Mouse (Mus musculus) kidney, adult 8-10 months (tissue): ENCODE measurements at regions not wholly inside any gene's neighbourhood (a gene's known extent, or its start where the extent isn't known, plus 50 kb on each side); places are given as distances from the start of the nearest gene placed in this dataset.

ENCODE experiments used
- DNase-seq, 2 experiments: peaks; one replicate each; pipeline ENCODE4 v3.0.0; 2022

DNA sequence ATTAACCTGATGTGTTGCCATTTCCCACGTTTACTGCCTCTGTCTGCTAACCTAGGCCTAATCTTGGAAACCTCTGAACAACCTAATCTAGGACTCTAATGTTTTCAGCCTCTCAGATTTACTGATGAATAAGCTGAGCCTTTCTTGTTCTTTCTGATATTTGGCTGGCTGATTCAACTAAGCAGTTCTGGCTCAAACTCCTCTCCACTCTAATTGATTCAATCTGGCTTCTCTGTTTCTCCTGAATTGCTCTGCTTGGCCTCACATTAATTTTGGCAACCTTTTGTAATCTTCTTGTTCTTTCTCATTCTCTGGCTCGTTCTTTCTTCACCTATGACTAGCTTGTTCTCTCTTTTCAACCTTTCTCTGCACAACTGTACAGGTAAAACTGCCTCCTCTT is 1561.2 kb upstream of the Zeb2 start:
- no peak for DNase-seq

DNA sequence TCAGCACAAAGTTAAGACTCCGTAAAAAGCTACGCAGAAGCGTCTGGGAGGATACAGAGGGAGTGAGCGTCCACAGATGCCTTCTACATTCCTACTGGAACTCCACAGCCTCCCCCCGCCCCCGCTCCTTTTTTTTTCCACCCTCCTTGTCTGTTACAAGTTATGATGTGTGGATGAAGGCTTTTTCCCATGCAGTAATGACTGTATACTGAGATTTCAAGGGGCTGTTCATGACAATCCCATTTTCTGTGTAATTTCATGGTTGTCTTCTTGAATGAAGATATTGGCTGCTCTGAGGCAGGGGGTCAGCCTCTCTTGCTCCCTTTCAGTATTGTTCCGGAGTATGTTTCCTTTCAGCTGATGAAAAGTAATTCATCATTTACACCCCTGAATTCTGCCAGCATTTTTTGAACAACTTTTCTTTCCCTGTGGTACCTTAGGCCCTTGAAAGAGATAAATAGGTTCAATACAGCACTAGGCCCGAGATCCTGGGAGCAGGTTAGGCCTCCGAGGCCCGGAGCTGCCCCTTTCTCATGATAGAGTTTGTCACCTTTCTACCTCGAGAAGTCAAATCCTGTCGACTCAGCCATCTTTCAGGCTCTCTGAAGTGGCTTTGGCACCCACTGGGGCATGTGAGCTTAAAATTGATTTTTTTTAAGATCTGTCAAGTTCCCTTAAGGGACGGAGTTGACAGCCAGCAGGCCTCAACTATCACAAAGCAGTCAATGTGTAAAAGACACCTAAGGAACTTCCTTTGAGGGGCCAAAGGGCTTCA is 1552.5 kb upstream of the Zeb2 start:
- DNase-seq = no peak

DNA sequence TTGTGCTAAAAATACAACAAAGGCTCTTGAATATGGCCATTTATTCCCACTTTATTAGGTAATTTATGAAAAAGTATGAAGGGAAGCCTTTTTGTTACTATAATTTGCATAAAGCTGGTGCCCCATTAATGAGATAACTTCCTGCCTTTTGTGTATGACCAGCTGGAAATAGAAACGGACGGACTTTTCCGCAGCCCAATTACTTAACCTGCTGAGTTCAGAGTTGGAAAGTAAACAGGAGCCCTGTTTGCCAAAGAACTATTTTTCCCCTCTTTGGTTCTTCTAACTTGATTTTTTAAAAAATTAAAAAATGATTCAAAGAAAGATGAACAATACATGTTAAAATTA is 1549.8 kb upstream of the Zeb2 start:
- DNase-seq = no peak

- DNase-seq = no peak
Measured at GRCm38 (mm10) chr2:46666084-46666989, 1549.1 kb upstream of the Zeb2 start.

GRCm38 (mm10) chr2:46661876-46662275 is 1544.7 kb upstream of the Zeb2 start:
- DNase-seq = no peak

GRCm38 (mm10) chr2:46660577-46660976 is 1543.4 kb upstream of the Zeb2 start:
- DNase-seq = no peak

GRCm38 (mm10) chr2:46655289-46655688 is 1538.1 kb upstream of the Zeb2 start:
- DNase-seq = no peak

GRCm38 (mm10) chr2:46652616-46653015 is 1535.4 kb upstream of the Zeb2 start:
- no peak for DNase-seq

DNA sequence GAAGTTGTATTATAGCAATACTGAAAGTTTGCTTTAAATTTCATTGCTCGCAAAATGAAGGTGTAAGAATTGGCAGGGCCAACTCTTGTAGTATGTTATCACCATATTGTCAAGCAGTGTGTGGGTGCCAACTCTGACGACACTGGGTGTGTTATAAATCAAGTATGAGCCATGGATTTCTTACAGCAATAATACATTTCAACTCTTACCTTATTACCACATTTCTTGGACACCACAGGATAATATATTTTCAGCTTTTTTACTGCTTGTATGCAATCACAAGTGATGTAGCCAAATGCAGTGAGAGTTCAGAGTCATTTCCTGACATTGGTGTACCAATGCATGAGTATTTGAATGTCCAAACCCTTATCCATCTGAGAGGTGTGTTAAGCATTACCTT is 1529.2 kb upstream of the Zeb2 start:
- DNase-seq = no peak

DNA sequence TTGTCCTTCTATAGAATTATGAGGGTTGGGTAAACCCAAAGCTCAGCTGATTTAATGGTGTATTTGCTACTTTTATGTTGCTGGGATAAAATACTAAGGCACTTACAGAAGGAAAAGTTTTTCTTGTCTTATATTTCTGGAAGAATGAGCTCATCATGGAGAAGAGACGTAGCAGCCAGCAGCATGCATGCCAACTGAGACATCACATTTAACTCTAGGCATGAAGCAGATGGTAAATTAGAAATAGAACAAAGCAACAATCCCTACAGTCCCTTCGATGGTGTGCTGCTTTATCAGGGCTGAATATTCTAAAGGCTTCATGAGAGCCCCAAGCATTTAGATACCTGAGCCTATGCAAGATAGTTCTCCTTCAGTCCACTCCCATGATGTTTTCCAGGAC is 1492.0 kb upstream of the Zeb2 start:
- no peak for DNase-seq

DNA sequence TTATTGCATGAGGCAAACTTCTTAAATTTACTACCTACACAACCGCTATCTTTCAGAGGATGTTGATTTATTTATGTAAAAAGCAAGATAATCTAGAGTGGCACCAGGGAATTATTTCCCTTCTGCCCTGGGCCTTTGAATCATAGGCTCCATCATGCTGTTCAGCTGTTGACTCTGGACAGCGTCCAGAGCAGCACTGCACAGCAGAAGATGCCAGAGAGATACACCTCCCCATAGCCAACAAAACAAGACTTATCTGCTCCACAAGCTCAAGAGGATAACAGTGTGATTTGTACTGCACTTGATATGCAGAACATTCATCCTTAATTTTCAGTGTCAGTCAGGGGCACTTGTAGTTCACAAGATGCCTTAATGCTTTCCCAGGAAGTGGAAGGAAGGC is 1464.6 kb upstream of the Zeb2 start:
- no peak for DNase-seq

- DNase-seq = no peak
Measured at GRCm38 (mm10) chr2:46570416-46570815, 1453.2 kb upstream of the Zeb2 start.

GRCm38 (mm10) chr2:46533395-46533794 is 1416.2 kb upstream of the Zeb2 start:
- DNase-seq = no peak

DNA sequence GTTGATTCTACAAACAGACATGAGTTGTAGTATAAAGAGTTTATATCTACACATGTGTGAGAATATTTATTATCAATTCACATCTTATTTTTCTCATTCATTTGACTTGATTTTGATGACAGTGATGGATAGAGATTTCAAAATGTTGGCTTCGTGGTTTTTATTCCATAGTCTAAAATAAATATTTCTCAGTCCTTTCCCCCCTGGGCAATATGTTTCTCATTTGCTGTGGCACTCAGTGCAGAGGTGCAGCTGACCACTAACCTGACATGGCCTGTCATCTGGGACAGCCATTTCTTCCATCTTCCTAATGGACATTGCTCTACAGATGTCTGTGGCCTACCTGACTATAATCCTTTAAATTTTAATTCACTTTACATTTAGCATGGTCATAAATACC is 1413.5 kb upstream of the Zeb2 start:
- no peak for DNase-seq

DNA sequence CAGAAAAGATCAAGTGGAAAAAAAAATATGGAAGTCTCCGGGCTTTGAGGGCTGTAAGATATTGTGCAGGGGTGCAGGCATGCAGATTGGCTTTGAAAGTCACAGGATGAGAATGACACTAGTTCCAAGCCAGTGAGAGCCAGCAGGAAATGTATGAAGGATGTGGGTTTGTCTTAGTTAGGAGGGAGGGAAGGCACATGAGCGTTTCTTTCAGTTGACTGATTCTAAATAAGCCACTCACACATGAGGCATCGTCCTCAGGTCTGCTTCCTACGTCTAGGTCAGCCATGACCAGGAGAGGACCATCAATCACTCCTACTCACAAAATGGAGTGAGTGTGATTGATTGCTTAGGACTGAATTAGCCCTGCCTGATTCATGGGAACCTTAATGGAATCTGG is 1408.0 kb upstream of the Zeb2 start:
- DNase-seq = no peak

- DNase-seq = no peak
Measured at GRCm38 (mm10) chr2:46524625-46525024, 1407.4 kb upstream of the Zeb2 start.

- DNase-seq = no peak
Measured at GRCm38 (mm10) chr2:46521147-46521965, 1404.2 kb upstream of the Zeb2 start.

GRCm38 (mm10) chr2:46512237-46513028 is 1395.2 kb upstream of the Zeb2 start:
- DNase-seq = no peak

DNA sequence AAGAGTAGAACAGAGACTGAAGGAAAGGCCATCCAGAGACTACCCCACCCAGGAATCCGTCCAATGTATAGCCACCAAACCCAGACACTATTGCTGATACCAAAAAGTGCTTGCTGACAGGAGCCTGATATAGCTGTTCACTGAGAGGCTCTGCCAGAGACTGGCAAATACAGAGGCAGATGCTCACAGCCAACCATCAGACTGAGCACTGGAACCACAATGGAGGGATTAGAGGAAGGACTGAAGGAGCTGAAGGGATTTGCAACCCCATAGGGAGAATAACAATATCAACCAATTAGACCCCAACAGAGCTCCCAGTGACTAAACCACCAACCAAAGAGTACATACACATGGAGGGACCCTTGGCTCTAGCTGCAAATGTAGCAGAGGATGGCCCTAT is 1389.8 kb upstream of the Zeb2 start:
- no peak for DNase-seq

DNA sequence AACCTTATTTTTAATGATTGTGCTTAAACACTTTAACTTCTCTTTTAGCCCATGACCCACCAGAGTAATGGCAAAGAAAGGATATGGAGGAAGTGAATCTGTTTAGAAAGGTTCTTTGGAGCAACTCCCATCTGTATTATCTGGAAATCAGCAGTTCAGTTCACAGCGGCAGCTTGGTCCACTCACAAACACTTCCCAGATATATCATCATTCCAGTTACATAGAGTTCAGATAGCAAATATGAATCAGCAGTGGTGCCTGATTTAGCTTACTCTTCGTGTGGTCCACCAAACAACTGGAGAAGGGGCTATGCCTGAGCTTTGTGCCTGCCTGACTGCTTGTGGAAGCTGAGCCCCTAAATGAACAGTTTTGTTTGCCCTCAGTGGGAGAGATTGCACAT is 1385.9 kb upstream of the Zeb2 start:
- DNase-seq = no peak

DNA sequence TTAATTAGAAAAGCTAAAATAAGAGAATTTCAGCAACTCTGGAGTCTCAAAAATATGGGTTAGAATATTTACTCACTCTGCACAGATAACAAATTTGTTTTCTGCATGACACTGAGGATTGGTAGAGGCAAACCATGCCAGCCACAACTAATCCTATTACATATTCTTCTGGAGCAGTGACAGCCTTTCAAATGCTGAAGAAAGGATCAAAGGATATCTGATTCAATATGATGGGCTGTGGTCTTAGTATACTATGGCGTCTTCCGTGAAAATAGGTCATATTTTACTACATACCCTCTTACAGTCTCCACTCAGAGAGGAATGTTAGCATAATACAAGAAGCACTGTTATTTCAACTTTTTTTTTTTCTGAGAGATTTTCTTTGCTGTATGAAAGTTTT is 1375.1 kb upstream of the Zeb2 start:
- DNase-seq = no peak

GRCm38 (mm10) chr2:46491081-46491480 is 1373.9 kb upstream of the Zeb2 start:
- DNase-seq = no peak
